Mouse (Mus musculus): ENCODE measurements around the gene Map1lc3b. TPM values are rescaled to one million over a fixed set of nuclear protein-coding genes. Genes with fewer than 3 reads are reported as not detected.

Gene Map1lc3b
- polyA plus RNA-seq, 1 experiment from 2014 or later: 175 TPM

- no peak for DNase-seq (ENCODE audit: extremely low spot score, low spot score)
- Histone ChIP-seq H3K36me3 (replicated peaks) (peaks cover 67% of the 10 kb centered on the region), H3K9me3 (no peaks in the 10 kb centered on the region), H3K27ac (no peak overlapping the region), H3K4me1 (peaks cover 12% of the 10 kb centered on the region; the same call in 1 of the 2 replicates), H3K27me3 (ENCODE audit: poor library complexity, severe bottlenecking) (no peaks in the 10 kb centered on the region), H3K4me3 (no peak overlapping the region)
- WGBS: 91% methylated on average over 16 of the region's 16 CpGs
Measured at GRCm38 (mm10) chr8:121558538-121558937, 31.6 kb upstream of the Map1lc3b start.

GRCm38 (mm10) chr8:121559801-121560200 is 30.4 kb upstream of the Map1lc3b start:
- WGBS: 92% methylated on average over 12 of the region's 12 CpGs
- peaks cover 59% of the 10 kb centered on the region for H3K36me3 ChIP-seq (replicated peaks)

GRCm38 (mm10) chr8:121560432-121561100 is 29.6 kb upstream of the Map1lc3b start:
- no peak overlapping the region for H3K27ac ChIP-seq
- WGBS: 96% methylated on average over 7 of the region's 7 CpGs
- DNase-seq (ENCODE audit: extremely low spot score, low spot score): no peak
- H3K9me3 ChIP-seq: no peaks in the 10 kb centered on the region
- H3K27me3 ChIP-seq (ENCODE audit: poor library complexity, severe bottlenecking): no peaks in the 10 kb centered on the region
- H3K36me3 ChIP-seq (replicated peaks): peaks cover 56% of the 10 kb centered on the region
- no peak overlapping the region for H3K4me3 ChIP-seq
- peaks cover 15% of the 10 kb centered on the region; the same call in 1 of the 2 replicates for H3K4me1 ChIP-seq

More at GRCm38 (mm10) chr8:121559801-121560200, 30.4 kb upstream of the Map1lc3b start:
- Histone ChIP-seq H3K4me1 (peaks cover 15% of the 10 kb centered on the region; the same call in 1 of the 2 replicates), H3K4me3 (no peak overlapping the region), H3K27me3 (ENCODE audit: poor library complexity, severe bottlenecking) (no peaks in the 10 kb centered on the region), H3K9me3 (no peaks in the 10 kb centered on the region), H3K27ac (no peak overlapping the region)
- DNase-seq (ENCODE audit: extremely low spot score, low spot score): no peak

- no peak for DNase-seq (ENCODE audit: extremely low spot score, low spot score)
- no peaks in the 10 kb centered on the region for H3K9me3 ChIP-seq
- peaks cover 54% of the 10 kb centered on the region for H3K36me3 ChIP-seq (replicated peaks)
- H3K4me1 ChIP-seq: peaks cover 15% of the 10 kb centered on the region; the same call in 1 of the 2 replicates
- no peak overlapping the region for H3K4me3 ChIP-seq
- no peak overlapping the region for H3K27ac ChIP-seq
- no peaks in the 10 kb centered on the region for H3K27me3 ChIP-seq (ENCODE audit: poor library complexity, severe bottlenecking)
- 93% methylated on average over 16 of the region's 16 CpGs for WGBS
Measured at GRCm38 (mm10) chr8:121561636-121562345, 28.4 kb upstream of the Map1lc3b start.

GRCm38 (mm10) chr8:121562941-121563351 is 27.2 kb upstream of the Map1lc3b start:
- Histone ChIP-seq H3K4me3 (no peak overlapping the region), H3K27me3 (ENCODE audit: poor library complexity, severe bottlenecking) (no peaks in the 10 kb centered on the region), H3K27ac (peak overlapping the region; percentile 13; the same call in 1 of the 2 replicates), H3K4me1 (peaks cover 15% of the 10 kb centered on the region; the same call in 1 of the 2 replicates), H3K36me3 (replicated peaks) (peaks cover 50% of the 10 kb centered on the region), H3K9me3 (no peaks in the 10 kb centered on the region)
- 87% methylated on average over 9 of the region's 9 CpGs for WGBS
- no peak for DNase-seq (ENCODE audit: extremely low spot score, low spot score)

GRCm38 (mm10) chr8:121563701-121564100 is 26.5 kb upstream of the Map1lc3b start:
- peaks cover 22% of the 10 kb centered on the region; the same call in 1 of the 2 replicates for H3K4me1 ChIP-seq
- H3K27me3 ChIP-seq (ENCODE audit: poor library complexity, severe bottlenecking): no peaks in the 10 kb centered on the region
- no peaks in the 10 kb centered on the region for H3K9me3 ChIP-seq
- 88% methylated on average over 6 of the region's 6 CpGs for WGBS
- DNase-seq (ENCODE audit: extremely low spot score, low spot score): no peak
- no peak overlapping the region for H3K4me3 ChIP-seq
- no peak overlapping the region for H3K27ac ChIP-seq
- H3K36me3 ChIP-seq (replicated peaks): peaks cover 42% of the 10 kb centered on the region

GRCm38 (mm10) chr8:121568321-121568720 is 21.8 kb upstream of the Map1lc3b start:
- Histone ChIP-seq H3K27ac (no peak overlapping the region), H3K27me3 (ENCODE audit: poor library complexity, severe bottlenecking) (no peaks in the 10 kb centered on the region), H3K36me3 (replicated peaks) (peaks cover 26% of the 10 kb centered on the region), H3K4me3 (no peak overlapping the region), H3K4me1 (peaks cover 18% of the 10 kb centered on the region; the same call in 1 of the 2 replicates), H3K9me3 (no peaks in the 10 kb centered on the region)
- WGBS: 88% methylated on average over 6 of the region's 6 CpGs
- no peak for DNase-seq (ENCODE audit: extremely low spot score, low spot score)

- Histone ChIP-seq H3K9me3 (no peaks in the 10 kb centered on the region), H3K4me3 (no peak overlapping the region), H3K27ac (no peak overlapping the region), H3K27me3 (ENCODE audit: poor library complexity, severe bottlenecking) (no peaks in the 10 kb centered on the region), H3K4me1 (peaks cover 17% of the 10 kb centered on the region), H3K36me3 (replicated peaks) (peaks cover 19% of the 10 kb centered on the region)
- DNase-seq (ENCODE audit: extremely low spot score, low spot score): no peak
- 91% methylated on average over 21 of the region's 21 CpGs for WGBS
Measured at GRCm38 (mm10) chr8:121570335-121570734, 19.8 kb upstream of the Map1lc3b start.

GRCm38 (mm10) chr8:121570801-121571200 is 19.4 kb upstream of the Map1lc3b start:
- no peaks in the 10 kb centered on the region for H3K27me3 ChIP-seq (ENCODE audit: poor library complexity, severe bottlenecking)
- H3K4me1 ChIP-seq: peaks cover 19% of the 10 kb centered on the region
- no peak overlapping the region for H3K4me3 ChIP-seq
- 86% methylated on average over 17 of the region's 17 CpGs for WGBS
- DNase-seq (ENCODE audit: extremely low spot score, low spot score): no peak
- peaks cover 14% of the 10 kb centered on the region for H3K36me3 ChIP-seq (replicated peaks)
- no peak overlapping the region for H3K27ac ChIP-seq
- no peaks in the 10 kb centered on the region for H3K9me3 ChIP-seq

GRCm38 (mm10) chr8:121572121-121572520 is 18.0 kb upstream of the Map1lc3b start:
- Histone ChIP-seq H3K27me3 (ENCODE audit: poor library complexity, severe bottlenecking) (no peaks in the 10 kb centered on the region), H3K4me3 (no peak overlapping the region), H3K36me3 (replicated peaks) (0 out of 2 replicates have a peak, but pooled peaks cover 8% of the 10 kb centered on the region), H3K9me3 (no peaks in the 10 kb centered on the region), H3K27ac (no peak overlapping the region), H3K4me1 (peaks cover 32% of the 10 kb centered on the region)
- DNase-seq (ENCODE audit: extremely low spot score, low spot score): no peak
- 76% methylated on average over 7 of the region's 7 CpGs for WGBS

- DNase-seq (ENCODE audit: extremely low spot score, low spot score): no peak
- no peaks in the 10 kb centered on the region for H3K9me3 ChIP-seq
- no peaks in the 10 kb centered on the region for H3K27me3 ChIP-seq (ENCODE audit: poor library complexity, severe bottlenecking)
- no peak overlapping the region for H3K27ac ChIP-seq
- H3K4me3 ChIP-seq: no peak overlapping the region
- peaks cover 40% of the 10 kb centered on the region for H3K4me1 ChIP-seq
- 0 out of 2 replicates have a peak, but pooled peaks cover 8% of the 10 kb centered on the region for H3K36me3 ChIP-seq (replicated peaks)
- WGBS: 66% methylated on average over 3 of the region's 3 CpGs
Measured at GRCm38 (mm10) chr8:121573275-121573674, 16.9 kb upstream of the Map1lc3b start.

- no peak for DNase-seq (ENCODE audit: extremely low spot score, low spot score)
- Histone ChIP-seq H3K36me3 (replicated peaks) (0 out of 2 replicates have a peak, but pooled peaks cover 5% of the 10 kb centered on the region), H3K27me3 (ENCODE audit: poor library complexity, severe bottlenecking) (no peaks in the 10 kb centered on the region), H3K9me3 (no peaks in the 10 kb centered on the region), H3K4me1 (peaks cover 52% of the 10 kb centered on the region), H3K27ac (no peak overlapping the region), H3K4me3 (no peak overlapping the region)
- WGBS: 91% methylated on average over 3 of the region's 3 CpGs
Measured at GRCm38 (mm10) chr8:121575661-121576060, 14.5 kb upstream of the Map1lc3b start.
